Mouse (Mus musculus) heart, postnatal 36 days (tissue): ENCODE results near the gene Plcb2. TPM values are rescaled to one million over a fixed set of nuclear protein-coding genes. Genes with fewer than 3 reads are reported as not detected.

Experiments
- DNase-seq, 2 experiments: peaks; one replicate each; pipeline ENCODE4 v3.0.0; 2021 to 2022
- intact Hi-C: fragments of 180-260 bp; cut with DNase I; formaldehyde crosslinking; loops from one replicate; pipeline ENCODE4 v1.15.1; 2025
- total RNA-seq, 2 experiments: library from RNA; stranded (reverse); gene quantifications; 2 replicates each; pipeline ENCODE4 v1.2.3; 2021

Plcb2 gene
- total RNA-seq, 2 experiments from 2014 or later, result 1.9 to 2.7 TPM

DNA sequence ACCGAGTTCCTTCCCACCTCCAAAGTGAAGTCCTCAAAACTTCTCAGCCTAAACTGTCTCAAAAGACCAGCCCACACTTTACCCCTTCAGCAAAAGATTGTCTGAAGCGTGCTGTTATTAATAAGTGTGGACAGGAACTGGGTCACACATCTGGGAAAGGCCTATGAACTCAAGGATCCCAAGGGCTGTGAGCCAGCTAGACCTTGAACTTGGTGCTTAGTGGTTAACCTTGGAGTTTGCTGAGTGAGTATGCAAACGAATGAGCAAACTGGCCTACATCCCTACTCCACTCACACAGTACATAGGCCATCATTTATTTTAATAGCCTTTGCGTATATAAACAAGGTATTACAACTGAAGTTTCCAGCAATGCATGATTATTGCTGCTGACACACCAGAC lies 2.7 kb downstream of the Plcb2 start:
- intact Hi-C loops, result no loop called here
- no peak for DNase-seq

DNA sequence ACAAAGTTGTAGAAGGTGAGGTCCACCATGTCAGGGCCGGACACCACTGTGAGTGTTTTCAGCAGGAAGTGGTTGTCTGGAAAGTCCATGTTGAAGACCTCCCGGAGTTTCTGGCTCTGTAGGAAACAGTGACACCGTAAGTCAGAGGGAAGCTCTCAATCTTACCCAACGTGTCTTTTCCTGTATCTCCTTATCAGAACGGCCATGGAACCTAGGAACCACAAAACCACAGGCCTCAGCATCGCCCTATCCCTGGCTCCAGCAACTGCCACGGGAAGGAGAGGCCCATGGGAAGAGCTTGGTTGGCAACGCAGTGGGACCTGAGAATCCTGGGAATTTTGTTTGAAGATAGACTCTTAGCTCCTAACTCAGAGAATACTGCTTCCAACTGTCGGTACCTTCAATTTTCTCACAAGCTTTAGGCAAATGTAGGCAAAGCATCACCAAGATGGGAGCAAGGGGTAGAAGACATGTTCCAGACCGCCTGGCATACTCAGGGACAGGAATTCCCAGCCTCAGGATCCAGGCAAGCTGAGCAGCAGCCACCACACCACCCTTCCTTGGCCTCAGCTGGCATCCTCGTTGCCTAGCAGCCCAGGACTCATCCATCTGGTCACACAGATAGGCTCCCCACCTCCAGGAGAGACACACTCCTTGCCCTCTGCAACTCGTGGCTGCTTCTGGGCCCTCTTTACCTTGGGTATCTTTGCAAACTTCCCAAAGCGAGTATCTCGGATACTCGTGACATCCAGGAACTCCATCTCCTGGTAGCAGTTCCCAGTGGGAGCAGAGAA lies 4.3 kb downstream of the Plcb2 start:
- intact Hi-C loops, result no loop called here
- DNase-seq, result no peak

DNA sequence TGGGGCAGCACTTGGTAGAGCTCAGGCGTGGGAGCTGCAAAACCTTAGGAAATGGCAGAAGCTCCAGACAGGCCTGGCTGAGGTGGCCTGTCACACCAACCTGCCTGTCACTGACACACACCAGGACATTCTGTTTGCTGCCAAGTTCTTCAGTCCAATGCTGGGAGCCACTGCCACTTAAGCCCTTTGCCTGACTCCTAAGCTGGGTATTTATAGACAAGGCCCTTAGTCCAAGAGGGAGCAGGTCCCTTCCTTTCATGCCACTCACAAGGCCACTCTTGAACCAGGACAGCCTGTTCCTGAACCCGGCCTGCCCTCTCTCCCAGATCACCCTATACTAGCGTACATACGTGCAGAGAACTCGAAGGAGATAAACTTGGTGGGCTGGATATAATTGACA lies 11.6 kb downstream of the Plcb2 start:
- intact Hi-C loops, result no loop called here
- DNase-seq, result peak in 1 of 2 experiments; percentile 51

GRCm38 (mm10) chr2:118714230-118714629 lies 14.0 kb downstream of the Plcb2 start:
- intact Hi-C loops, result no loop called here
- no peak for DNase-seq

DNA sequence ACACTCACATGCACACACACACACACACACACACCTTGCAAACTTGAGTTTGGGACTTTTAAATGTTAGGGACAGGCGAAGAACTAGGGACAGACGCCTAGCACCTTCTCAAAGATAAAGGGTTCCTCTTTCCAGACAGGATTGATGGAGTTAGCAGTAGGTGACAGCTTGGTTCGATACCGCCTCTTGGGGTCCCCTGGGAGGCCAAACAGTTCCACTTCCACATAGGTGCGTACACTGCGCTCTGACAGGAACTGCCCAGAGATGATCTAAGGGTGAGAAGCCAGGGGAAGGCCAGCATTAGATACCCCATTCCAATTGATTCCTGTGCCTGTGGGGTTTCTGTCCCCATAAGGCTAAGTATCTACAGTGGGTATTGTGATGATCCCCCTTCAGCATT lies 14.6 kb downstream of the Plcb2 start:
- intact Hi-C loops, result no loop called here

GRCm38 (mm10) chr2:118711038-118711494 lies 17.2 kb downstream of the Plcb2 start:
- peak in 1 of 2 experiments; percentile 45 for DNase-seq

More for the DNA sequence above, 14.6 kb downstream of the Plcb2 start:
- DNase-seq, result no peak

DNA sequence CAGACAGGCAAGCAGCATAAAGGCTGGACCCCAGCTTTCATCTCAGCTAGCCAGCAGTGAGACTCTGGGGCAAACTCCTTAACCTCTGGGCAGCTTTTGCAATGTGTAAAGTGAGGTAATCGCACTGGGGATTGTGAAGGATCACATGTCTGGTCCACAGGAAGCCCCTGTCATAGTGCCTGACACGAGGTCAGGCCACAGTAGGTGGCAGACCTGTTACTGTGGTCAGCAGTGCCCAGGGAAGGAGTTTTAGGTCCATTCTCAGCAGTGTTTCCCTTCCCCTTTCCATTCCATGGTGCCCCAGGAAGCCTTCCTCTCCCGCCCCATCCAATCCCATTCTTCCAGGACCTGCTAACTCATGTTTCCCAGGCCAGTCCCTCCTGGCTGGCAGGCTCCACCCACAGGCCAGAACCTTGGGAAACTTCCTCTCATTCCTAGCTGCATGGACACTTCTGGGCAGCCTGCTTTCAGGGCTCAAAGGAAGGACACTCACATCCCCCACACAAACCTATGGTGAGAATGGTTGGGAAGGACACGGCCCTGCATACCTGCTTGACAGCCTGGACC lies 18.5 kb downstream of the Plcb2 start:
- DNase-seq, result no peak
- intact Hi-C loops, result no loop called here

More at GRCm38 (mm10) chr2:118711038-118711494, 17.2 kb downstream of the Plcb2 start:
- intact Hi-C loops, result no loop called here

DNA sequence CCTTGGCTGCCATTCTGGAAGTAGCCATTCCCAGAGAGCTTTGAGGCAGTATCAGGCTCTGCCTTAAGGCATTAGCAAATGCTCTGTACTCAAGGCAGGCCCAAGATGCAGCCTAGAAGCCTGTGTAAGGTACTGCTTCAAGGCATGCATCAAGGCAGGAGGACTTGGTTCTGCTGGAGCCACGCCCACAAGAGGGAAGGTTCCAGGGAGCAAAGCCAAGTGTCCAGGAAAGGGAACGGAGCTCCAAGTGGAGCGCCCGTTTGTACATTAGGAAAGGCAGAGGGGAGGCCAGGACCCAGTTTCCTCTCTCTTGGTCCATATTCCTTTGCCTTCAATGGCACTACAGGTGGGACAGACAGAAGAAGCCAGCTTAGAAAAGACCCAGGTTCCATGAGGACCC lies 19.8 kb downstream of the Plcb2 start:
- peak in 1 of 2 experiments; percentile 25 for DNase-seq
- intact Hi-C loops, result no loop called here

DNA sequence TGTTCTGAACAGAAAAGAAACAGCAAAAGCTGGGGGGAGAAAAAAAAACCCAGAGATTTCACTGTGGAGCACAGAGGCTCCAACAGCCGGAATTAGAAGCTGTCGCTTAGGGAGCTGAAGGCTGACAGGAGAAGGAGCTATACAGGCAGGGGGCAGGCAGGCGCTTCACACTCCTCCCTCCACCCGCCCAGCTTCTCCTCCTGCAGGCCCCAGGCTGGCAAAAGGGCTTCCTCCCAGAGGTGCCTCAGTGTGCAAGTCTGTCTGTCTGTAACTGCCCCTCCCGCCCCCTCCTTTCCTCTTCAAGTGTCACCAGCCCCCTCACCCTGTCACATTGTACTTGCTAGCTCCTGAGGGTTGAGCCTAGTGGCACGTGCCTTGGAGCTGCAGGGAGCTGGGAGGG lies 21.8 kb downstream of the Plcb2 start:
- no peak for DNase-seq
- intact Hi-C loops, result no loop called here

- intact Hi-C loops, result no loop called here
- DNase-seq, result peak in 1 of 2 experiments; percentile 31
Measured at GRCm38 (mm10) chr2:118703913-118704730, 24.1 kb downstream of the Plcb2 start, which contains the start of gene Ankrd63. TSS of gene Ankrd63 (minus strand) at chr2:118703963.

- intact Hi-C loops, result no loop called here
- peak; percentile 56 to 63 for DNase-seq
Measured at GRCm38 (mm10) chr2:118702883-118703761, 25.1 kb downstream of the Plcb2 start.

DNA sequence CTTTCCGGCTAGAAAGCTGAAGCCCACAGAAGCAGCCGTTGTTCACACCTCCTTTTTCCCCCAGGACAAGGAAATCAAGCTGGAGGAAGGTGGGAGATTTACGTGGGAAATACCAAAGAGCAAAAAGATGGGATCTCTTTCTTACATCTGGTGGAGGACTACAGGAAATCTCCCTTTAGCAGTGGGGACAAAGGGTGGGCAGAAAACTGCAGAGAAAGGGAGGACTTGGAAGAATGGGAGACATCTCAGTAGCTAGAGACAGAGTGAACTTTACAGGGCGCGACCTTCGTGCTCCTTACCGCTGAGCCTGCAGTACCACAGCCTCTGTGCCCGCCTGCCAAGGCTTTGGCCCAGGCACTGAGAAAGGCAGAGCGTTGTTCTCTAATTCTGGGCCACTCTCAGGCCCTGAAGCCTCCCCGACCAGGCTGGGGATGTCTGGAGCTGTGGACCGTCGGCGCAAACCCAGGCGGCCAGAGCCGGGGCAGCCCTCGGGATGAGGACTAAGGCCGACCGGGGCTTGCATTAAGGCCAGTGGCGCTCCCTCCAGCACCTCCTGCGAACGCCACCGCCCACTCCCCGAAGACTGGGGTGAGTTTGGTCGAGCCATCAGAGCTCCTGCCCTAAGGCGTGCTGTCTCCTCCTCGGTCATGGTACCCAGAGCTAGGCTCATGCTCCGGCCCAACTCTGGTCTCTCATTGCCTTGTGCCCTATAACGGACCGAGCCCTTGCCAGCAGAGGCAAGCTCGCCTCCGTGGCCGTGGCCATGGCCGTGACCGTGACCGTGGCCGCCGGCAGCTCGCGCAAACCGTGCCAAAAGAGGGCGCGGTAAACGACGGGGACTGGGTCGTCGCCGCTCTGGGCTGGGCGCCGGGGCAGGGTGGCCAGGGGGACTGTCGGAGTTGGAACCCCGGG lies 26.0 kb downstream of the Plcb2 start:
- intact Hi-C loops, result no loop called here

GRCm38 (mm10) chr2:118701161-118701560 lies 27.1 kb downstream of the Plcb2 start:
- intact Hi-C loops, result no loop called here
- DNase-seq, result no peak

More for the DNA sequence above, 26.0 kb downstream of the Plcb2 start:
- DNase-seq, result no peak

- peak; percentile 86 to 91 for DNase-seq
- intact Hi-C loops, result loop anchor here (1.0 kb wide), 2 partner anchors 30 to 183 kb away; no protein-coding TSS in a partner anchor
Measured at GRCm38 (mm10) chr2:118700179-118701062, 27.8 kb downstream of the Plcb2 start.

DNA sequence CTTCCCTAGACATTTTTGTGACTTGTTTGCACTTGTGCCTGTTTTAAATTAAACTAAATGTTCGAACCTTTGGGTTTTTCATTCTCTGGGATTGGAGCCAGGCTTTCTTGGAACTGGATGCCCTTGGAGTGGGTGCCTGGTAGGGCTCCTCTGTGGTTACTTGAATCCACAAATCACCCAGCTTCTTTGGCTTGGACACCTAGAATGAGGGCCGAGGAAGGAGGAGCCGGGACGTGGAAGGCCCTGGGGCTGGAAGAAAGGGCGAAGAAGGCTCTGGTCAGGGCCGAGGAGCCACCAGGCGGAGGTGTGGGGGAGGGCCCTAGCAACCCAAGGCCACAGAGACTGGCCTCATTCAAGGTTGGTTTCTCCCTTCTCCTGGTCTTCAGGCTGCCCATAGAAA lies 30.3 kb downstream of the Plcb2 start:
- intact Hi-C loops, result loop anchor here (2.0 to 10.0 kb wide), 3 partner anchors 41 to 433 kb away; no protein-coding TSS in a partner anchor
- DNase-seq, result no peak

DNA sequence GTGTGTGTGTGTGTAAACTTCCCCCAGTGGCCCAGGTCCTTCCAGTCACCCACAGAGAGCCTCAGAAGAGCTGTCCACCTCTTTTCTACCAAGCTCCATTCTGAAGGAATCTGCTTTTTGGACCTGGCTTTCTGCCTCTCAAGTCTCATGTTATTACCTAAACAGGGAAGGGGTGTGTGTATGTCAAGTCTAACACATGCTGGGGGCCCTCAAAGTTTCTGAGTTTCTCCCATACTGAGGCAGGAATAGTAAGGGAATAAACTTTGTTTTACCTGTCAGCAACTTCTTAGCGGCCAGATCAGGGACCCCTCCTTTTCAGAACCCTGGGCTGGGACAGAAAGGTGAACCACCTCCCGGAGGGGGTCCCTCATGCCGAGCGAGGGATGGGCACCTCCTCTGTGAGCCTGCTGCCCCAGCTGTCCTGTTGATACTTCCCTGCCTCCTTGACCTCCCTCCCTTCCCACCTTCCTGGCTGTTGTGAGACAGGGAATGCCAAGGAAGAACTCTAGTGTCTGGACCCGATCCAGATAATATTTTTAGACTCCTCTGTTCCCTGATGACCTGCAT lies 30.8 kb downstream of the Plcb2 start:
- no peak for DNase-seq
- intact Hi-C loops, result loop anchor here (2.0 to 10.0 kb wide), 3 partner anchors 40 to 433 kb away; no protein-coding TSS in a partner anchor
